Mouse (Mus musculus) heart, embryonic 16.5 days (tissue): Measurements from ENCODE around the gene Chst4. TPM values are rescaled to one million over a fixed set of nuclear protein-coding genes. Genes with fewer than 3 reads are reported as not detected.

Source experiments
- ATAC-seq: fragments of 200-750 bp; cut with Nextera tagmentation; replicated peaks from 2 replicates; pipeline ENCODE4 v1.8.0; 2017; ENCODE audit warnings: moderate number of reproducible peaks; ENCODE audit not compliant: insufficient read depth, low FRiP score; ENCODE audit errors: extremely low read depth
- H3K27ac ChIP-seq: fragments of 300-500 bp; sonication (generic); 2 replicates; pipeline ENCODE4 v1.5.1; 2014; ENCODE audit warnings: mild to moderate bottlenecking, low read length, control low read depth, moderate library complexity
- H3K27me3 ChIP-seq: fragments of 300-500 bp; sonication (generic); 2 replicates; pipeline ENCODE4 v1.6.1; 2014; ENCODE audit warnings: low read length, mixed read lengths; ENCODE audit not compliant: control insufficient read depth, insufficient read depth
- H3K36me3 ChIP-seq: fragments of 300-500 bp; sonication (generic); 2 replicates; pipeline ENCODE4 v1.6.1; 2014; ENCODE audit not compliant: control insufficient read depth, insufficient read depth
- H3K4me1 ChIP-seq: fragments of 300-500 bp; sonication (generic); 2 replicates; pipeline ENCODE4 v1.6.1; 2014; ENCODE audit warnings: low read length, mixed read lengths; ENCODE audit not compliant: control insufficient read depth, insufficient read depth
- H3K4me2 ChIP-seq: fragments of 300-500 bp; sonication (generic); 2 replicates; pipeline ENCODE4 v1.6.1; 2014; ENCODE audit warnings: low read depth, mild to moderate bottlenecking, control low read depth, low read length
- H3K4me3 ChIP-seq: fragments of 300-500 bp; sonication (generic); 2 replicates; pipeline ENCODE4 v1.5.1; 2014; ENCODE audit warnings: mild to moderate bottlenecking, control low read depth, low read length
- H3K9ac ChIP-seq: fragments of 300-500 bp; sonication (generic); 2 replicates; pipeline ENCODE4 v1.6.1; 2014; ENCODE audit warnings: low read length, control low read depth
- H3K9me3 ChIP-seq: fragments of 300-500 bp; sonication (generic); replicated peaks from 2 replicates; pipeline ENCODE4 v1.6.1; 2016; ENCODE audit warnings: low read length; ENCODE audit not compliant: control insufficient read depth
- WGBS: fragments of 180-500 bp; shearing (Covaris S2); extraction: QIAGEN DNeasy Blood & Tissue Kit; methylation state at CpG from one replicate; pipeline ENCODE4 v1.1.7; 2014; 5-methylcytosine and 5-hydroxymethylcytosine counted together
- polyA plus RNA-seq: library from polyadenylated mRNA; unstranded; fragments of >200 nt; fragmentation: Nextera tagmentation; extraction: Ambion mirVana; gene quantifications from 2 replicates; pipeline ENCODE4 v1.2.1, GENCODE M21; 2015

The Chst4 gene
- polyA plus RNA-seq, result 1.6 and 2.1 TPM in 2 replicates

DNA sequence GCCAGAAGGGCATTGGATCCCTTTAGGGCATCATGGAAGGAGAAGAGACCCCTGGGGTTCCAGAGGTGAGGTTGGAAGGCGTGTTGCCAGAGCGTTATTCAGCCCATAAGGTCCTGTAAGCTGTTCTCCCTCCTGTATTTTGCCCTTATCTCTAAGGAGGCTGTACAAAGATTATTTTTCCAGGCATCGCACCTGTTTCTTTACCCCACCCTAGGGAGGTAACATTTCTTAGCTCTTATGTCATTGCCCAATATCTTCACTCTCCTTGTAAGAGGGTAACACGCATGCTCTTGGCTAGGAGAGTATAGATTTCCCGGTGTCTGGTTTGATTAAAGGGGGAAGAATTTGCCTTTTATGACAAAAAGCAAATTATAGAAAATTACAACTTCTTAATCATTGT is at the start of gene Chst4:
Gene Chst4, minus strand, starts transcription at position 82 of the 400 bp plus-strand sequence.
- no peak within 1 kb of the TSS for H3K4me2 ChIP-seq
- peaks cover 3% of the 10 kb centered on the region for H3K9me3 ChIP-seq
- no peak for ATAC-seq
- no peaks in the 10 kb centered on the region for H3K4me1 ChIP-seq
- no peak within 1 kb of the TSS for H3K4me3 ChIP-seq
- no peak within 1 kb of the TSS for H3K9ac ChIP-seq
- no peaks in the 10 kb centered on the region for H3K27me3 ChIP-seq
- H3K36me3 ChIP-seq, result no peaks in the 10 kb centered on the region
- WGBS, result 68% methylated on average over 5 of the region's 5 CpGs
- H3K27ac ChIP-seq, result no peak within 1 kb of the TSS

DNA sequence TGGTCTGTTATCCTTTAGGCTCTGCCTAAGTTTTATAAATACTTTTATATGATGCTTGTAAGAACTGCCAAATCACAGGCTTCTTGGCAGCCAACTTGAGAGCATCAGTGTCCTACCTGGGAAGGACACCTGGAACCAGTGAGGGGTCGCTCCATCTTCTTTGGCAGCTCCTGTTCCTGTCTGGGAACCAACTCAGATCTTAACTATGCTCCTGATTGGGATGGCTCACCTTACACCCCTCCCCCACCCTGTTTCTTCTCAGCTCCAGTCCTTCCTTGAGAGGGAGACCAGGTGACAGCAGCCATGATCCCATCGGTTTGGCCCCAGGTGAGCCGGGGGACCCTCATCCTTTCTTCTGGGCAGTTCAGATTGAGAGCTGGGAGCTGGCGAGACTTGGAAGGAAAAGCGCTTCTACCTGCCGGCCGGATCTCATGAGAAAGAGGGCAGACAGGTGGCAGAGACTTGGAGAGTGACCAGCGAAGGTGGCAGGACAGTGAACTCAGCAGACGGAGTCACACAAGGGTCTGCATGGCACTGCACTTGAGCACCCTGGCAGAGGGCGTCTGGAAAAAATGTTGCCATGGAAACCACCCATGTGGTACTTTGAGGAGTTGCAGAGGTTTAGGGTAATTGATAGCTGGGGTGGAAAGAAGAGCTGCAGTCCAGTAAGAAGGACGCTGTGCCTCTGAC is 43.0 kb upstream of the Chst4 start:
- no peak for ATAC-seq
- Histone ChIP-seq H3K9ac (no peak overlapping the region), H3K27ac (no peak overlapping the region), H3K4me3 (no peak overlapping the region), H3K9me3 (no peaks in the 10 kb centered on the region), H3K36me3 (peaks cover 13% of the 10 kb centered on the region), H3K4me2 (no peak overlapping the region), H3K4me1 (no peaks in the 10 kb centered on the region), H3K27me3 (0 out of 2 replicates have a peak, but pooled peaks cover 3% of the 10 kb centered on the region)
- 81% methylated on average over 11 of the region's 11 CpGs for WGBS

DNA sequence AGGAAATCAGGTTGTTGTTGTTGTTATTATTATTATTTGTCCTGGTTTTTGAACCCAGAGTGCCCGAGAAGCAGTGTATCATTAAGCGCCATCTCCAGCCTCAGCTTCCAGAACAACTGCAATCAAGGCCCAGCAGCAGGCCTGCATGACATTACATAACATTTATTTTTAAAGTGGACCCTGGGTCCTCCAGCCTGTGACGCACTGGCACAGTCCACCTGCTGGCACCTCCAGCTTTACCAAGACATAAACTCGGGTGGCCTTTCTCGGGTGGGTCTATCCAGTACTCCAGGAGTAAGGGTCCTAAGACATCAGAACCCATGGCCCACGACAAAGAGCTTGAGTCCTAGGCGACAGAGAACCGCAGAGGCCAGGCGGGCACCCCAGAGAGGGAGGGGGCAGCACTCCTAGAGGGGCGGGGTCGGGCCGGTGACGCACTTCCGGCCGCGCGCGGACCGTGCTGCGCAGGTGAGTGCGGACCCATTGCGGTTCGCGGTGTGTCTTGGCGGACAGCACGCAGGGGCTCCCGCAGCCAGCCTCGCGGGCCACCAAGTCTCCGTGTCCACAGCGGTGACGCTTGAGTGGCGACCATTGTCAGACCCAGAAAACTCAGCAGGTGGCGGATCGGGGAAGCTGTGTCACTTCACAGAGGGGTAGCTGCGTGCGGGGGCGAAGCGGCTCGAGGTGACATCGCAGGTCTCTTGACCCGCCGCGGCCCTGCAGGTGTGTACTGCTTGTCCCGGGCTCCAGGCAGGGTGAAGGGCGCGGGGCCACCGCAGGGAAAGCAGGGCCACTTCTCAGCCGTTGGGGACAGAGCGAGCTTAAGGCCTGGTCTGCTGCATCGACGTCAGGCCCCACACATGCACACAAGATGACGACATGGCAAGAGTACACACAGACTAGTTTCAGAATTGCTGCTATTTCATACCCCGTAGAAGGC is 40.0 kb upstream of the Chst4 start, which contains the start of gene Zfp612:
Gene Zfp612, plus strand, starts transcription at position 465 of the 940 bp plus-strand sequence.
- no peak within 1 kb of the TSS for H3K27ac ChIP-seq
- 0 out of 2 replicates have a peak, but pooled peaks cover 3% of the 10 kb centered on the region for H3K27me3 ChIP-seq
- peak within 1 kb of the TSS; percentile 67 for H3K9ac ChIP-seq
- peak within 1 kb of the TSS; percentile 69 for H3K4me3 ChIP-seq
- WGBS, result 6% methylated on average over 54 of the region's 54 CpGs
- peak within 1 kb of the TSS; percentile 66 for H3K4me2 ChIP-seq
- ATAC-seq, result peak; percentile 86
- no peaks in the 10 kb centered on the region for H3K36me3 ChIP-seq
- H3K9me3 ChIP-seq, result no peaks in the 10 kb centered on the region
- H3K4me1 ChIP-seq, result no peaks in the 10 kb centered on the region

DNA sequence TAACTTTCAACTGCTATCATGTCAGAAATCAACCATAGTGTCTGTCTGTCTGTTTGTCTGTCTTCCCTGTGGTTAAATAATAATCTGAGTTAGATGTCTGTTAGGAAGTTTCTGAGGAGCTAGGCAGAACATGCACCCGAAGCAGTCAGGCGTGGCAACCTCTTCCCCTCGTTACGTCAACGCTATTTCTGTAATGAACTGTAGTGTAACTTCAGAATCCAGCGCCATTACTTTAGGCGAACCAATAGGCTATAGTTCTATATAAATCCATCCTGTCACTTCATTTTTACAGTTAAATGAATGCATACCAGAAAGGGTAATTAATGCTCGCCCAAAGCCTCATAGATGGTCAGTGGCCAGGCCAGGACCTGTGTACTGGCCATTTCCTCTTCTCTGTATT is 35.0 kb upstream of the Chst4 start:
- Histone ChIP-seq H3K36me3 (no peaks in the 10 kb centered on the region), H3K4me3 (no peak overlapping the region), H3K4me2 (no peak overlapping the region), H3K27me3 (0 out of 2 replicates have a peak, but pooled peaks cover 5% of the 10 kb centered on the region), H3K4me1 (no peaks in the 10 kb centered on the region), H3K9ac (no peak overlapping the region), H3K9me3 (peaks cover 3% of the 10 kb centered on the region; the same call in 1 of the 2 replicates), H3K27ac (no peak overlapping the region)
- 79% methylated on average over 8 of the region's 8 CpGs for whole genome bisulfite sequencing
- ATAC-seq, result no peak

DNA sequence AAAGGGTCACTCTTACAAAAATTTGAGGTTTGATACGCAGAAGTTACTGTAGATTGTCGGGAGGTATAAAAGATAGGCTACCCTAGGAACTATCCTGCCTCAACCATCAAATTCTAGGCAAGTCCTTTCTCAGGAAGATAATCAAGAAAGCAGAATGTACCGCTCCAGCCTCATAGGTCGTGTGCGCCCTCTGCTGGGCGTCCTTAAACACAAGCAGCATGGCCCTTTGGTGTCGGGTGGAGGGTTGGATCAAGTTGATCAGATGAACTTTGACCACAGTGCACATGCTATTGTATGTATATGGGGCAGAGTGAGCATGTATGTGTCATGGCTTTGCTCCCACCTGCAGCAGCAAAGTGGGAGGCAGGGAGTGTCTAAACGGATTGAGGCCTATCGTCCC is 32.1 kb upstream of the Chst4 start:
- peaks cover 5% of the 10 kb centered on the region for H3K9me3 ChIP-seq
- no peak overlapping the region for H3K9ac ChIP-seq
- no peaks in the 10 kb centered on the region for H3K4me1 ChIP-seq
- H3K4me2 ChIP-seq, result no peak overlapping the region
- 12% methylated on average over 9 of the region's 9 CpGs for WGBS
- H3K27me3 ChIP-seq, result 0 out of 2 replicates have a peak, but pooled peaks cover 2% of the 10 kb centered on the region
- no peaks in the 10 kb centered on the region for H3K36me3 ChIP-seq
- no peak overlapping the region for H3K4me3 ChIP-seq
- no peak overlapping the region for H3K27ac ChIP-seq
- ATAC-seq, result 0 out of 2 replicates have a peak, but pooled peaks have one; percentile 10

DNA sequence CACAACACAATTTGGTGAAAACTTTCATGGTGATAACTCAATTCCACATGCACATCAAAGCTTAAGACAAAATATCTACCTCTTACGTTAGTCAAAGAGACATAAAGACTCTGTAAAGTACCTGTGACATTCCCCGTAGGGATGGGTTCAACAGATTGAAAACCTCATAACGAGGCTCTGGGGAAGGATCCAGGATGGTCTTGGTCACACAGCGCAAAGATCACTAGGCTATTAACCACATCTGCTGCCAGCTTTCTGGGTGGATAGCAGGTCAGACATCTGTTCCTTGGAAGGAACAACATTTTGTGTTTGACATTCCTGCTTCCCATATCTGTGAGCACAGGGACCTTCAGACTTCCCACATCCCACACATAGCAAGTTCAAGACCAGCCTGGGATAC is 30.2 kb upstream of the Chst4 start:
- 0 out of 2 replicates have a peak, but pooled peaks cover 2% of the 10 kb centered on the region for H3K27me3 ChIP-seq
- ATAC-seq, result no peak
- H3K4me1 ChIP-seq, result no peaks in the 10 kb centered on the region
- no peak overlapping the region for H3K4me2 ChIP-seq
- H3K9ac ChIP-seq, result no peak overlapping the region
- H3K4me3 ChIP-seq, result no peak overlapping the region
- peaks cover 5% of the 10 kb centered on the region for H3K9me3 ChIP-seq
- no peak overlapping the region for H3K27ac ChIP-seq
- 79% methylated on average over 4 of the region's 4 CpGs for WGBS
- no peaks in the 10 kb centered on the region for H3K36me3 ChIP-seq

DNA sequence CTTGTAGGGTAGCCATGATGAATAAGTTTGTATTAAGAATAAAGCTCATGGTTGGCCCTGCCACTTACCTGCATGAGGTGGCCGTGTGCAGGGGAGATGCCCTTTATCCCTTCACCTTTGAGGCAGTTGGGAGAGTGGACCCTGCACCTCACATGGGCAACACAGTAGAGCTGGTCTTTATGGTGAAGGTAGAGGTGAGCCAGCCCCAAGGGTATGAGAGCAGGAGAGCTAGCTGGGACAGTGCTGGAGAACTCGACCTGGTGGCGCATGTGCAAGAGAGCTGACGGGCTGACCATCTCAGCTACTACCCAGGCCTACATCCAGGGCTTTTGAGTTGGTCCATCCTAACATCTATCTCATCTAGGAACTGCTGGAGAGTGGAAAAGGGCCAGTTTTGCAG is 26.1 kb upstream of the Chst4 start:
- H3K27me3 ChIP-seq, result no peaks in the 10 kb centered on the region
- H3K4me3 ChIP-seq, result no peak overlapping the region
- no peaks in the 10 kb centered on the region for H3K36me3 ChIP-seq
- 90% methylated on average over 4 of the region's 4 CpGs for WGBS
- ATAC-seq, result no peak
- no peak overlapping the region for H3K4me2 ChIP-seq
- no peaks in the 10 kb centered on the region for H3K4me1 ChIP-seq
- no peak overlapping the region for H3K9ac ChIP-seq
- no peak overlapping the region for H3K27ac ChIP-seq
- peaks cover 2% of the 10 kb centered on the region for H3K9me3 ChIP-seq

DNA sequence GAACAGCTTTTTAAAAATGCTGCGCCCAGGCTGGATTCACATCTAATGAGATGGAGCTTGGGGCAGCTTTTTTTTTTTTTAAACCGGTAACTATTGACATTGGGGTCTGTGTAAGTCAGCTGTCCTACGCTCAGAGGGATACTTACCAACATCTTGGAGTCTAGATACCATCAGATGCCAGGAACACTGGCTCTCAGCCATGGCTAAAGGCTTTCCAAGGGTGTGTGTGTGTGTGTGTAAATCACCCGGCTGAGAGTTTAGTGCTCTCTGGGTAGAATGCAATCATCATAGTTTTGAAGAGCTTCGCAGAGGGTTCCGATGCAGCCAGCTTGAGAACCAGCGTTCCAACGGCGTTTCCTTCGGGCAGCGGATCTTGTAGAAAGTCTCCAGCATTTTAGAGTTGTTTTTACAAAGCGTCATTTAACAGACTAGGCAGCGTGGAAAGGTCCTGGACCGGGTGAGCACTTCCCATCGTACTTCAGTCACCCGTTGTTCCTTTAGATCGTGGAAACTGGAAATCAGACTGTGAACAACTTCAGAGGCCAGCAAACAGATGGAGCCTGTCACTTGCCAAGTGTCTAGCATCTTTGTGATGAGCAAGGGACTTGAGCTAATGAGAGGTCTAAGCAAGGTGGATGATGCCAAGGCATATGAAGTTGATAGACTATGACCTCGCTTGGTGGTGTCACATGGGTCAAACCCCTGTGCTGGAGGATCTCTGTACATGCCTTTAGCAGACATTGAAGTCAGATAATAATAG is 25.2 kb upstream of the Chst4 start:
- Histone ChIP-seq H3K36me3 (no peaks in the 10 kb centered on the region), H3K9me3 (peaks cover 2% of the 10 kb centered on the region), H3K9ac (no peak overlapping the region), H3K4me3 (no peak overlapping the region), H3K4me2 (no peak overlapping the region), H3K27ac (no peak overlapping the region), H3K27me3 (no peaks in the 10 kb centered on the region), H3K4me1 (no peaks in the 10 kb centered on the region)
- 88% methylated on average over 18 of the region's 18 CpGs for WGBS
- ATAC-seq, result no peak
